Mouse (Mus musculus) kidney, adult 2 months (tissue): ENCODE data around the gene Cfap97d1.
A peak's percentile ranks its signal among the peaks of the same experiment; 100 is the strongest.

Source experiments
- CTCF ChIP-seq: fragments of 200-500 bp; conservative IDR thresholded peaks from 2 replicates; pipeline ENCODE4 v1.5.1; 2011; ENCODE audit warnings: low read depth, mild to moderate bottlenecking, control low read depth, low read length, moderate library complexity, mixed read lengths; ENCODE audit not compliant: insufficient read depth, insufficient read length
- POLR2A ChIP-seq: fragments of 200-500 bp; IDR thresholded peaks from one replicate; pipeline ENCODE4 v1.6.1; 2011; ENCODE audit warnings: low read depth, low read length, control low read depth

GRCm38 (mm10) chr11:101974923-101975322 is 9.2 kb upstream of the Cfap97d1 start:
- TF ChIP-seq CTCF (peak; percentile 61), POLR2A (no peak)
